Mouse (Mus musculus) hindbrain, embryonic 12.5 days (tissue): ENCODE data around the gene Fzd2. TPM values are rescaled to one million over a fixed set of nuclear protein-coding genes. Genes with fewer than 3 reads are reported as not detected.

Experiments used
- ATAC-seq: fragments of 200-750 bp; cut with Nextera tagmentation; 2 replicates; pipeline ENCODE4 v1.8.0; 2017; ENCODE audit warnings: moderate TSS enrichment; ENCODE audit not compliant: low FRiP score
- H3K27ac ChIP-seq: fragments of 300-500 bp; sonication (generic); 2 replicates; pipeline ENCODE4 v1.5.1; 2016; ENCODE audit warnings: mild to moderate bottlenecking
- H3K27me3 ChIP-seq: fragments of 300-500 bp; sonication (generic); 2 replicates; pipeline ENCODE4 v1.6.1; 2016; ENCODE audit warnings: mild to moderate bottlenecking
- H3K36me3 ChIP-seq: fragments of 300-500 bp; sonication (generic); 2 replicates; pipeline ENCODE4 v1.6.1; 2016; ENCODE audit warnings: mild to moderate bottlenecking
- H3K4me1 ChIP-seq: fragments of 300-500 bp; sonication (generic); 2 replicates; pipeline ENCODE4 v1.6.1; 2016
- H3K4me2 ChIP-seq: fragments of 300-500 bp; sonication (generic); replicated peaks from 2 replicates; pipeline ENCODE4 v1.6.1; 2016; ENCODE audit warnings: mild to moderate bottlenecking
- H3K4me3 ChIP-seq: fragments of 300-500 bp; sonication (generic); 2 replicates; pipeline ENCODE4 v1.5.1; 2016; ENCODE audit warnings: mild to moderate bottlenecking
- H3K9ac ChIP-seq: fragments of 300-500 bp; sonication (generic); 2 replicates; pipeline ENCODE4 v1.6.1; 2016; ENCODE audit warnings: mild to moderate bottlenecking, moderate library complexity
- H3K9me3 ChIP-seq: fragments of 300-500 bp; sonication (generic); replicated peaks from 2 replicates; pipeline ENCODE4 v1.6.1; 2016; ENCODE audit warnings: mild to moderate bottlenecking
- WGBS: fragments of 180-500 bp; shearing (Covaris S2); methylation state at CpG from one replicate; pipeline ENCODE4 v1.1.7; 2016; 5-methylcytosine and 5-hydroxymethylcytosine counted together
- polyA plus RNA-seq: library from polyadenylated mRNA; unstranded; fragments of >200 nt; fragmentation: Nextera tagmentation; extraction: Ambion mirVana; gene quantifications from 2 replicates; pipeline ENCODE4 v1.2.1, GENCODE M21; 2016

The Fzd2 gene
- polyA plus RNA-seq, 1 experiment from 2014 or later: 39.9 TPM

DNA sequence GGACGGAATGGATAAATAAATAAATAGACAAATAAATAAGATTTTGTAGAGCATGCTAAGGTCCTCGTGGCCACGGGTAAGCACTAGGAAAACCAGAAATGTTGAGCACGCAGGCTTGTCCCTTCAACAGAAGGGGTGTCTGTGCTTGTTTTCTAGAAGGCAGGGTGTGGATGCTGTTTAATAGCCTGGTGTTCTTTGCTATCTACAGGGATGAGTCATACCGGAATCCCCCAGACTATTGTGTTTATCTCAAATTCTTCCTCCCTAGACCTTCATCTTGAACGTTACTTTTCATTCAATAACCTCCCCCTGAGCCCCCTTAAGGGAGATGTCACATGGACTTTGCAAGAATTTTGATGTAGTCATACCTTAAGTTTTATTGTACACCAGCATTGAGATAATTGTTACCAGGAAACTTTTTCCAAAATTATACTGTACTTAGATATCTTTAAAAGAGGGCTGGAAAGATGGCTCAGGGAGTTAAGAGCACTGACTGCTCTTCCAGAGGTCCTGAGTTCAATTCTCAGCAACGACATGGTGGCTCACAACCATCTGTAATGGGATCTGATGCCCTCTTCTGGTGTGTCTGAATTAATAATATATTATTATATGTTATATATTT is 35.3 kb upstream of the Fzd2 start:
- H3K9ac ChIP-seq: no peak overlapping the region
- H3K36me3 ChIP-seq: no peaks in the 10 kb centered on the region
- H3K4me1 ChIP-seq: no peaks in the 10 kb centered on the region
- no peak overlapping the region for H3K4me2 ChIP-seq
- no peak overlapping the region for H3K4me3 ChIP-seq
- no peak overlapping the region for H3K27ac ChIP-seq
- 87% methylated on average over 7 of the region's 7 CpGs for WGBS
- H3K9me3 ChIP-seq: no peaks in the 10 kb centered on the region
- H3K27me3 ChIP-seq: no peaks in the 10 kb centered on the region
- no peak for ATAC-seq

DNA sequence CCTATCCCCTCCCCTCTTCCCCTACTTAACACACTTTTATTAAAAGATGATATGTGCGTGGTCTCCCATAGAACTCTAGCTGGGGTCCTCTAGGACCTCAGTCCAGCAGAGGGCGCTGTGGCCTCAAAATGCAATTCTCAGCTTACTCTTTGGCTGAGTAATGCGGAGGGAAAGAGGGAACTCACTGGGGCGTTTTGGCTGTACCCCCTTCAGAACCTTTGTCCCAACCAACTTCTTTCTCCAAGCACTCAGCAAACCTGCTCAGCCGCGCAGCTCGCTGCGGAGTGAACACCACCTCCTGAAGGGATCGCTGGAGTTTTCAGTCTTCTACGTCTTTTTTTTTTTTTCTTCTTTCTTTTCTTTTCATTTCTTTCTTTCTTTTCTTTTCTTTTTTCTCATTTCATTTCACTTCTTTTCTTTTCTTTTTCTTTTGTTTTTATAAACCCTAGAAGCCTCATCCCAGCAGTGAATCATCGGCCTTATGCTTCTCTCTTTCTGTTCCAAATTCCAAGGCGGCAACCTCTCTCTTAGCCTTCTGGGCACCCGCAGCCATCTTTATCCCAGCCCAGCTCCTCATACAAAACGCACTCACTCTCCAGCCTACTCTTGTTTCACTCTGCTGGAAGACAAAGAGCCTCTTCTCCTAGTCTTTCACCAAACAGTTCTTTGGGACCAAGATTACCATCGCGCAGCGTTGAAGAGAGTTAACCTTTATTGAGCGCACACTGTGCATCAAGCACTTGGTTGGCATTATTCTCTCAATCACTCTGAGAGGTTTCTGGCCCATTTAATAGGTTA is 31.1 kb upstream of the Fzd2 start:
- peak overlapping the region; percentile 54 for H3K4me2 ChIP-seq
- no peaks in the 10 kb centered on the region for H3K27me3 ChIP-seq
- H3K4me3 ChIP-seq: peak overlapping the region; percentile 33
- peak; percentile 67; the same call in 1 of the 2 replicates for ATAC-seq
- H3K36me3 ChIP-seq: no peaks in the 10 kb centered on the region
- peak overlapping the region; percentile 52; the same call in 1 of the 2 replicates for H3K9ac ChIP-seq
- 8% methylated on average over 18 of the region's 18 CpGs for WGBS
- no peaks in the 10 kb centered on the region for H3K9me3 ChIP-seq
- H3K4me1 ChIP-seq: peaks cover 4% of the 10 kb centered on the region; the same call in 1 of the 2 replicates
- no peak overlapping the region for H3K27ac ChIP-seq

- WGBS: 45% methylated on average over 1 of the region's 1 CpGs
Observed at GRCm38 (mm10) chr11:102575034-102575433, 29.2 kb upstream of the Fzd2 start.

DNA sequence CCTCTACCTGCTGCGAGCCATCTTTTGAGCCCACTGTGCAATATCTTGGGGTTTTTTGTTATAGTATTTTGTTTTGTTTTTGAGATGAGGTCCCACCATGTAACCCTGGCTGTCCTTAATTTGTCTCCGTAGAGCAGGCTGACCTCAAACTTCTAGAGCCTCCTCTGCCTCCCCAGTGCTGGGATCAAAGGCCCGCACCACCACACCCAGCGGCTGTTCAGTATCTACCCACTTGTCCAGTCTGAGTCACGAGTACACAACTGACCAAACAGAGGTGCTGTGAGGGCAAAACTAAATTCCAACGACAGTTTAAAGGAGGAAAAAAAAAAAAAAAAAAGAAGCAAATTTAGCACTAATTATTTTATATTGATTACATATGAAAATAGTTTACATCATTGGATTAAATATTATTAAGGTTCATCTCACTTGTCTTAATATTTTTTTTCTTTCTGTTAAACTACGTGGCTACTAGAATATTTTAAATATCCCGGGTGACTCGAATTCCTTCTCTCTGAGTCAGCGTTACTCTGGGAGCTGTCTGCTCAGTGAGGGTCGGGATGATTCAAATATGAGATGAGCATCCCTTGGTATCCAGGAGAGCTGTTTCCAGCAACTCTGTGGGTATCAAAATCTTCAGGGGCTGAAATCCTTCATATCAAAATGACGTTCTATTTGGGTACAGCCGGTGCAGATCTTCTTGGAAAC is 28.0 kb upstream of the Fzd2 start:
- ATAC-seq: no peak
- no peak overlapping the region for H3K9ac ChIP-seq
- no peak overlapping the region for H3K4me3 ChIP-seq
- WGBS: 65% methylated on average over 13 of the region's 13 CpGs
- no peaks in the 10 kb centered on the region for H3K9me3 ChIP-seq
- no peaks in the 10 kb centered on the region for H3K27me3 ChIP-seq
- no peak overlapping the region for H3K27ac ChIP-seq
- no peak overlapping the region for H3K4me2 ChIP-seq
- no peaks in the 10 kb centered on the region for H3K36me3 ChIP-seq
- peaks cover 24% of the 10 kb centered on the region for H3K4me1 ChIP-seq

More at GRCm38 (mm10) chr11:102575034-102575433, 29.2 kb upstream of the Fzd2 start:
- Histone ChIP-seq H3K4me1 (peaks cover 19% of the 10 kb centered on the region), H3K9ac (no peak overlapping the region), H3K4me2 (no peak overlapping the region), H3K36me3 (no peaks in the 10 kb centered on the region), H3K27ac (no peak overlapping the region), H3K27me3 (no peaks in the 10 kb centered on the region), H3K4me3 (no peak overlapping the region), H3K9me3 (no peaks in the 10 kb centered on the region)
- no peak for ATAC-seq

GRCm38 (mm10) chr11:102578341-102579118 is 25.7 kb upstream of the Fzd2 start:
- H3K27ac ChIP-seq: peak overlapping the region; percentile 80
- peak; percentile 8; the same call in 1 of the 2 replicates for ATAC-seq
- no peak overlapping the region for H3K9ac ChIP-seq
- H3K36me3 ChIP-seq: no peaks in the 10 kb centered on the region
- peak overlapping the region; percentile 23 for H3K4me3 ChIP-seq
- WGBS: 5% methylated on average over 27 of the region's 27 CpGs
- H3K9me3 ChIP-seq: no peaks in the 10 kb centered on the region
- peak overlapping the region; percentile 50 for H3K4me2 ChIP-seq
- peaks cover 10% of the 10 kb centered on the region; the same call in 1 of the 2 replicates for H3K27me3 ChIP-seq
- H3K4me1 ChIP-seq: peaks cover 40% of the 10 kb centered on the region

- peak; percentile 86 for ATAC-seq
- 4% methylated on average over 23 of the region's 23 CpGs for WGBS
Observed at GRCm38 (mm10) chr11:102579165-102580033, 24.8 kb upstream of the Fzd2 start, which contains the start of gene Gm11627. TSS of gene Gm11627 (minus strand) at chr11:102579461.

DNA sequence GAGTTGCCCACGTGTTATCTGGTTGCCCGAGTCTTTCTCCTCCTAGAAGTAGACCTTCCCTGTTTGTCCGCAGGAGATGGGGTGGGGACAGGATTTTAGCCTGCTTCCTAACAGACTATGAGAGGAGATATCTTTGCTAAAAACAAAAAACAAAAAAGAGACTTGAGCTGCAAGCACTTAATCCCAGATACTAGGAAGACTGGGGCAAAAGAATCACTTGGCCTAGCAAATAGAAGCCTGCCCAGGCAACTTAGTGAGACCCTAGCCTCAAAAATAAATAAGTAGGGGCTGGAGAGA is 24.2 kb upstream of the Fzd2 start:
- H3K27ac ChIP-seq: peak overlapping the region; percentile 80
- 0 out of 2 replicates have a peak overlapping the region, but pooled peaks have one; percentile 50 for H3K4me2 ChIP-seq
- H3K4me3 ChIP-seq: peak overlapping the region; percentile 23; the same call in 1 of the 2 replicates
- peaks cover 10% of the 10 kb centered on the region; the same call in 1 of the 2 replicates for H3K27me3 ChIP-seq
- no peak for ATAC-seq
- 18% methylated on average over 3 of the region's 3 CpGs for WGBS
- H3K36me3 ChIP-seq: no peaks in the 10 kb centered on the region
- H3K9me3 ChIP-seq: no peaks in the 10 kb centered on the region
- no peak overlapping the region for H3K9ac ChIP-seq
- peaks cover 40% of the 10 kb centered on the region for H3K4me1 ChIP-seq

More at GRCm38 (mm10) chr11:102579165-102580033, 24.8 kb upstream of the Fzd2 start, which contains the start of gene Gm11627:
- Histone ChIP-seq H3K27me3 (peaks cover 10% of the 10 kb centered on the region; the same call in 1 of the 2 replicates), H3K9ac (peak within 1 kb of the TSS; percentile 35), H3K4me3 (peak within 1 kb of the TSS; percentile 23), H3K27ac (peak within 1 kb of the TSS; percentile 80), H3K36me3 (no peaks in the 10 kb centered on the region), H3K9me3 (no peaks in the 10 kb centered on the region), H3K4me2 (peak within 1 kb of the TSS; percentile 50), H3K4me1 (peaks cover 40% of the 10 kb centered on the region)

DNA sequence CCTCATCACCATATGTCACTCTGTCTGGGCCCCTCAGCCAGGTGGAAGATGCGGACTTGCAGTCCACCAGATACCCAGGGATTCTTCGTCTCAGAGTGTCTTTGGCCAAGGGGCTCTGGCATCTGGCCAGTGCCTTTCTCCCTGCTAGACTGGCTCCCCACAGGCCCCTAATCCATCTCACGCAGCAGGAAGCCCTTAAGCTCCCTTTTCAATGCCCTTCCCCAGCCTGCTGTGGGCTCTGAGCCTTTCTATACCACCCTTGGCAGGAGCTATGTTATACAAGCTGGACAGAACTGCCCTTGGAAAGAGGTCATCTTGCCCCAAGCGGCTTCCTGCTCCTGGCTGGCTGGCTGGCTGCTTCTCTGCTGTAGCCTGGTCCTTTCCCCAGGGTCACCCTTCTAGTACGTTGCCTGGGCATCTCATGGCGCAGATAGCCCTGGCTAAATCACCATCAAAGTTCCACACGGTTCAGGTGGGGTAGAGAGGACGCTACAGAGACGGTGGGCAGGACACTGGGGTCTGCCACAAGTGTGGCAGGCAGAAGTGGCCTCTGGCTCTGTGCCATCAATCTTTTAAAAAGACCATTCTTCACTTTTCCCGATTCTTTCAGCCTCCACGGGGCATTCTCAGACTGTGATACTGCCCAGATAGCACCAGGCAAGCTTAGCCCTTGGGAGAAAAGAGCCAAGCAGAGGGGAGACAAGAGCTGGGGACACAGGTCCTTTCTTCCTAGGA is 22.7 kb upstream of the Fzd2 start:
- no peaks in the 10 kb centered on the region for H3K36me3 ChIP-seq
- 14% methylated on average over 11 of the region's 11 CpGs for WGBS
- 0 out of 2 replicates have a peak, but pooled peaks have one; percentile 11 for ATAC-seq
- peak overlapping the region; percentile 76 for H3K27ac ChIP-seq
- H3K9ac ChIP-seq: no peak overlapping the region
- peaks cover 40% of the 10 kb centered on the region for H3K4me1 ChIP-seq
- H3K4me2 ChIP-seq: no peak overlapping the region; the same call in 1 of the 2 replicates
- no peak overlapping the region for H3K4me3 ChIP-seq
- H3K27me3 ChIP-seq: peaks cover 10% of the 10 kb centered on the region; the same call in 1 of the 2 replicates
- H3K9me3 ChIP-seq: peaks cover 4% of the 10 kb centered on the region

DNA sequence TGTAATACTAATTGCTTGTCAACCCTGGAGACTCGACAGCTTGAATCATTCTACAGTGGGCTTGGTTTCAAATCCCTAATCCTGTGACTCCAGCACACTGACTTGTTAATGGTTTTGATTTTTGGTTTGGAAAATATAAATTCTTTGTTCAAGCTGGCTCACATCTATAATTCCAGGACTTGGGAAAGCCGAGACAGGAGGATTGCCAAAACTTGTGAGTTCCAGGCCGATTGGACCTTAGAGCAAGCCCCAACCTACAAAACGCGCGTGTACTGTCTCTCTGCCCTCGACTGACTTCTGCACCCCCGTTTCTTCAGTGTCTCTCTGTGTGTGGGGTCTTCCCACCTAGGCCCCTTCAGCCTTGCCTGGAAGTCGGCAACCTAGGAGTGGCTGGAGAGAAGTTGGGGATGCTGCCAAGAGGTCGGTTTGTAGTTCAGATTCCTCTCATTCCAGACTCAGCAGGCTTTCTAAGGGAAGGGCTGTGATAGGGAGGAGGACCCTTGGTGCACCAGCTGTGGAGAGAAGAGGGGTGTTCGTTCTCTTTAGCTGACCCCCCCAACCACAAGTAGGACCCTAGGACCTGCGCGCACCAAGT is 22.1 kb upstream of the Fzd2 start:
- Histone ChIP-seq H3K9me3 (peaks cover 4% of the 10 kb centered on the region), H3K4me3 (no peak overlapping the region), H3K27me3 (peaks cover 10% of the 10 kb centered on the region; the same call in 1 of the 2 replicates), H3K36me3 (no peaks in the 10 kb centered on the region), H3K9ac (no peak overlapping the region), H3K4me1 (peaks cover 40% of the 10 kb centered on the region), H3K27ac (peak overlapping the region; percentile 76), H3K4me2 (no peak overlapping the region)
- WGBS: 17% methylated on average over 13 of the region's 13 CpGs
- no peak for ATAC-seq

DNA sequence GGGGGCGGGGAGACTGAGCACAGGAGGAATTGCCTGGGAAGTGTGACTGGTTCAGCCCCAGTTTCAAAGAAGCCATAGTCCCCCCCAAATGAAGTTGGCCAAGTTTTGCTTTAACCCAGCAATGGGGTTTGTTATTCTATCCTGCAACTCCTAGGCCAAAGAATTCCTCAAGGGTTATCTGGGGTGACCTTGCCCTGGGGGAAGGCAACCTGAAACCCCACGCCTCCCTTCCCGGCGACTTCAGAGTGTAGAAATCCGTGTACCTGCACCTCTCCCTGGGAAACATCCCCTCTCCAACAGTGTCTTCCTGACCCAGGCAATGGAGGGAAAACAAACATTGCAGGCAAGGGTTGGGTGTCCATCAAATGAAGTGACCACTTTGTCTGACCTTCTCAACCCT is 21.5 kb upstream of the Fzd2 start:
- Histone ChIP-seq H3K9me3 (peaks cover 4% of the 10 kb centered on the region), H3K4me3 (no peak overlapping the region), H3K27ac (peak overlapping the region; percentile 76; the same call in 1 of the 2 replicates), H3K4me2 (no peak overlapping the region), H3K4me1 (peaks cover 38% of the 10 kb centered on the region), H3K27me3 (peaks cover 10% of the 10 kb centered on the region; the same call in 1 of the 2 replicates), H3K9ac (no peak overlapping the region), H3K36me3 (no peaks in the 10 kb centered on the region)
- no peak for ATAC-seq
- WGBS: 11% methylated on average over 5 of the region's 5 CpGs
